Mouse (Mus musculus) brain, embryonic 14.5 days (tissue): ENCODE results near the gene Taar9. TPM values are rescaled to one million over a fixed set of nuclear protein-coding genes. Genes with fewer than 3 reads are reported as not detected.
A peak's percentile ranks its signal among the peaks of the same experiment; 100 is the strongest.
"Not testable (repeated sequence)": the region's sequence is repeated elsewhere in the genome, so short reads cannot be mapped to it uniquely, and the experiment has no call there.

Experiments
- DNase-seq: peaks from one replicate; pipeline ENCODE4 v3.0.0-alpha.2; 2011; ENCODE audit warnings: low read depth
- CTCF ChIP-seq: fragments of 200-500 bp; IDR thresholded peaks from 2 replicates; pipeline ENCODE4 v1.5.1; 2012; ENCODE audit warnings: inconsistent platforms, mild to moderate bottlenecking, moderate library complexity, borderline replicate concordance; ENCODE audit not compliant: insufficient read depth, insufficient read length; ENCODE audit errors: extremely low read depth
- POLR2A ChIP-seq: fragments of 200-500 bp; IDR thresholded peaks from 2 replicates; pipeline ENCODE4 v1.6.1; 2012; ENCODE audit warnings: mild to moderate bottlenecking, inconsistent platforms, borderline replicate concordance; ENCODE audit not compliant: poor library complexity, insufficient read depth, insufficient read length, severe bottlenecking; ENCODE audit errors: extremely low read depth
- polyA plus RNA-seq: library from polyadenylated mRNA; depleted of rRNA; stranded (reverse); fragments of >200 nt; gene quantifications from 2 replicates; pipeline ENCODE4 v1.2.3, GENCODE M21; 2012; rRNA removed

Taar9 gene
- not detected in 2 replicates for polyA plus RNA-seq

DNA sequence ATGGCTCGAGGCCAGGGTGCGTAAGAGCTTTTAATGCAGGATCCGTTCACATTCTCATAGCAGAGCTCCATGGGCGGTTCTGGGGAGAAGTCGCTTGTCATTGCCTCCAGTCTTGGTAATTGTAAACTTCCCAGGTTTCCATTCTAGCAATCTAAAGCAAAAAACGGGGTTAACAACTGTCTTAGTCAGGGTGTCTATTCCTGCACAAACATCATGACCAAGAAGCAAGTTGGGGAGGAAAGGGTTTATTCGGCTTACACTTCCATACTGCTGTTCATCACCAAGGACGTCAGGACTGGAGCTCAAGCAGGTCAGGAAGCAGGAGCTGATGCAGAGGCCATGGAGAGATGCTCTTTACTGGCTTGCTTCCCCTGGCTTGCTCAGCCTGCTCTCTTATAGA, at the start of gene Taar9:
TSS of gene Taar9 (minus strand) at position 101 of the 400 bp plus-strand sequence.
- not testable (repeated sequence) for DNase-seq

DNA sequence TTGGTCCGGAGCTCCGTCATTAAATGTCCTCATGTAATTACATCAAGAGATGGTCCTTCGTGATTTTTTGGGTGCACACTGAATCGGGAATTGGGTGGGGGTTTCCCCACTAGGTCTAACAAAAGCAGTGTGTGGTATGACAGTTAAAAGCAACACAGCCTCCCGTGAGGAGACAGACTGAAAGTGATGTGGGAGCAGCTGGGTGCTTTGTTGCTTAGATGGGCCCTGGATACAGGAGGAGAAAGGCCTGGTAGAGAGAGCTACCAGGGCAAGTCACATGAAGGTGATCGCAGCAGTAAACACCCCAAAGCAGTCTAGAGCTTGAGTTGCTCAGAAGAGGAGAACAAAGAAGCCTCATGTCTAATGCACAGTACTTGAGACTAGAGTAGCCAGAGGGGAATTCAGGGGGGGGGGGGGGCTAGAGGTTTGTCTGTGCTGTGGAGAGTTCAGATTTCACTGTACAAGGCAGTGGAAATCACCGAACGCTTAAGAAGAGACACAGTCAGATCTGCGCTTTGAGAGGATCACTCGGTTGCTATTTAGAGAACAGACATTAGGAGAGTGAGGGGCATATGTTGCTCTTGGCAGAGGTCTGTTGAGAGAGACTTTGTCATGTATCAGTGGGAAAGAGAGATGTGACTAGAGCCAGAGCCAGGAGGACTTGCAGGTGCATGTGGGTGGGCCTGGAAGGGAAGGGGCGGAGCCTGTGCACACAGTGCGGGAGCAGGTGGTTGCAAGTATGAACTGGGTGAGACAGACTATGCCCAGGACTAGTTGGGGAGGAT, 49.3 kb upstream of the Taar9 start:
- TF ChIP-seq CTCF, result no peak
- no peak for TF ChIP-seq POLR2A
- DNase-seq, result no peak

DNA sequence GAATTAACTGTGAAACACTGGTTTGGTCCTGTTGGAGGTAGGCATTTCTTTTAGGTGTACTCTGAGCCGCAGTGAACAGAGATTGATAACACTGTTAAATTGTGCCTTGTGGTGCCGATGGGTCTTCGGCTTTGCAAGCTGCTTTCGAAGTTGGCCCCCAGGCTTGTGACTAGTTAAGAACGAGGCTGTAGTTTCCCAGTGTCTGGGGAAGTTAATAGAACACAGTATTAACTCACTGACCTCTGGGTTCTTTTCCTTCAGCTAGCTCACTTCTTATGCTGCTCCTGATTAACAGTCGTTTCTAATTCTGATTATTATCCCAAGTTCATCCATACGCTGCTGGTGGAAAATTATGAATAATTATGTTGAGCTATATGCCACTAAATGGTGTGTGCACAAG, 40.8 kb upstream of the Taar9 start:
- no peak for TF ChIP-seq CTCF
- no peak for TF ChIP-seq POLR2A
- no peak for DNase-seq

DNA sequence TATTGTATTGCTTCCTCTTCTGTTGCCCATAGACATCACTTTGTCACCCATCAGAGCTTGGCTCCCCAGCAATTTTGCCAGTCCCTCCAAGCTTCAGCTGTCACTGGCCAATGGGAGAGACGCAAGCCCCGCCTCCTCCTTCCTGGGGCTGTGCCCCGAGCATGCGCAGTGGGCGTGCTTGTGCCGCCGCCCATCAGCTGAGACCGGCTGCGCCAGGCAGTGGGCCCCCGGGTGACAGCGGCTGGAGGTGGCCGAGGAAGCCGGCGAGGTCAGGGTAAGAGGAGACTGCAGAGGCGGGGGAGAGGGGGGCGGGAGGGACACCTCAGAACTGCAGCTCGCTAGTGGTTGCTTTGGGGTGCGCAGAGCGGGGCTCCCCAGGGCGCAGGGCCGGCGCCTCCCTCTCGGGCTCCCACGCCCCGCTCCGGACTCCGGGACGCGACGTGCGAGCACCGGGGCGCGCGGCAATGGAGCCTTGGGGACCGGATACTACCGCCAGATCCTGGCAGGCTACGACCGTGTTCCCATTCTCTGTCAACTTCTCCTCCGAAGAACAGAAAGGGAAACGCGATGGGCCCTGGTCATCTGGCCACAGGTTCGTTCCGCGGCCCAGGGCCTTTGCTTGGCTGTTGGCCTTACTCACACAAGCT, 39.9 kb upstream of the Taar9 start, which contains the start of gene Stx7:
TSS of gene Stx7 (plus strand) at position 168 of the 647 bp plus-strand sequence.
- DNase-seq, result peak; percentile 96
- no peak for TF ChIP-seq CTCF
- TF ChIP-seq POLR2A, result peak; percentile 81

DNA sequence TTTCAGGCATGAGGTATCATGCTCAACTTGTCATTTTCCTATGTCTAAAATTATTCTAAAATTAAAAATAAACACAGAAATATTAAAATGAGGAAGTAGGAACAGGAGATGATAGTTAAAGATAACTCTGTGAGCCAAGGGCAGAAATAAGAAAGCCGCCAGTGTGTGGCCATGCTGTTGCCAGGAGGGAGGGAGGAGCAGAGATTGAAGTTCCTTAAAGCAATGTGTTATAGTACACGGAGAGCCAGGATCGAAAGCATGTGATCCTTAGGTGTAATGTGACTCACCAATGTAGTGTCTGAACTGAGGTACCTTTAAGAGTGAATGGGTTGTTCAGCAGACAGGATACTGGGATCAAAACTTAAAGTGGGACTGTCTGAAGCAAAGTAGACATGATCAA, 33.4 kb upstream of the Taar9 start:
- TF ChIP-seq CTCF (no peak), POLR2A (no peak)
- DNase-seq, result no peak

DNA sequence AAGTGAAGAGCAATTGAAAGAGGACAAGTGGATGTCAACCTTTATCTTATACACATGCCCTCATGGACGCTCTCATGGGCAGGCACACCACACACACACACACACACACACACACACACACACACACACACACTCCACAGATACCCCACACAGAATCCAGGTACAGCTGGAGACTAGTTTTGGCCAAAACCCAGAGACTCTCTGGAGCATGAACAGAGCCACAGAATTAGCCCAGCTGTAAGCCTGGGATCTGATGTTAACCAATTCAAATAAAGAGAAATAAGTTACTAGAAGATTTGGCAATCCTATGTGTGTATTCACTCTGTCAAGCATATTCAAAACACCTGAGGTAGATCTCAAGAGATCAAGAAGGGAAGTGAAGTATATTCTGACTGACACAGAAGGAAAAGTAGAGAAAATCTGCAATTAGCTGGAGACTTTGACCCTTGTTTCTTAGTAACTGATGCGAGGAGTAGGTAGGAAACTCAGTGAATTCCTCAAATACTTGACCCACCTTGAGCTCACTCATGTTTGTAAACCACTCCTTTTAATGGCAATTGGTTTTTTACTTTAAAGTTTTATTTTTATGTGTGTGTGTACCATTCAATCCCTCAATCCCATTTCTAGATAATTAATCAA, 29.4 kb upstream of the Taar9 start:
- TF ChIP-seq CTCF, result no peak
- TF ChIP-seq POLR2A, result no peak
- no peak for DNase-seq

DNA sequence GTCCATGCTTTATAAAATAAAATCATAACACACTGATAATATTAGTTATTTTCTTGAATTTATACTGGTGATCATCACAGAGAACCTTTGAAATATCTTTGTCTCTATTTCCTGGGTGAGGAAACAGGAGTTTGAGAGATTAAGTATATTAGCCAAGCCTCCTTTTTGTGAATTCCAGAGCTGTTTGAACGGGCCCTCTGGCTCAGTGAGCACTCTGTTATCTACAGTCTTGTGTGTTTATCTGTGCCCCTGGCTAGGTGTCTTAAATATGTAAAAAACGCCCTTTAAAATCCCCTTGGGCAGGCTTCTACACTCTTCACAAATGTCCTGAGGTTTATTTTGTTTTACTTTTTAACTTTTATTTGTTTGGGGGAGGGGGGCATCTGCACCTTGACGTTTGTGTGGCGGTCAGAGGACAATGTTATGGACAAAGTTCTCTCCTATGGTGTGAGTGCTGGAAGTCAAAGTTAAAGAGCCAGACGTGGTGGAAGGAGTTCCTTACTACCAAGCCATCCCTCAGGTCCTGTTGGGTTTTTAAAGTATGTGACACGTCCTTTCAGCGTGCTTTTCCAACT, 24.8 kb upstream of the Taar9 start:
- no peak for DNase-seq
- TF ChIP-seq CTCF (no peak), POLR2A (no peak)

DNA sequence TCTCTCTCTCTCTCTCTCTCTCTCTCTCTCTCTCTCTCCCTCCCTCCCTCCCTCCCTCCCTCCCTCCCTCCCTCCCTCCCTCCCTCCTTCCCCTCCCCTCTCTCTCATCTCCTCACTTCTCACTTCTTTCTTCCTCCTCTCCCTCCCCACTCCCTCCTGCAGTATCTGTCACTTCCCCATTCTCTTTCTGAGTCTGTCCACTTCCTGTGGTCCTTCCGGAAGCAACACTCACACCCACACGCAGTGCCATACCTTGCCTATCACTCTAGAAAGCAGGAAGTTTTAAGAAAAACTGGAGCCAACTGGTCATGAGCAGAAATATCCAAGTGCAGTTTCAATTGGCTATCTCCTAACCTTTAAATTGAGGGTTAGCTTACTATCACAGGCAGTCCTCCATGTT, 23.8 kb upstream of the Taar9 start:
- no peak for DNase-seq
- no peak for TF ChIP-seq CTCF
- TF ChIP-seq POLR2A, result no peak

DNA sequence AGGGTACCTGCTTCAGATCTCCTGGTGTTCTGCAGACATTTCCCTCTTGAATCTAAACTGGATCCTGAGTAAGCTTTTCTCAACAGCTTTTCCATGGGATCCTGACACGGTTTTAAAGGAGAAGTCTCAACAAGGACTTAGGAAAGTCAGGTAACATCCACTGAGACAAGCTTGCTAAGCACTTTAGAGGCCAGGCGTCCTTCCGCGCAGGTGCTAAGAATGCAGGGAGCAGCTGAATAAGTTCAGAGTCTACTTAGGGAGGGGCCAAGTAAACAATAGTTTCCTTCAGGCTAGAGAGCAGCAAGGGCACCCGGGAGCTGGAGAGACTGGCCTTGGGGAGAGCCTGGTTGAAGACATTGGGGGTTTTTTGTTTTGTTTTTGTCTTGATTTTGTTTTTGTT, 22.9 kb upstream of the Taar9 start:
- TF ChIP-seq CTCF (no peak), POLR2A (no peak)
- DNase-seq, result peak; percentile 12

DNA sequence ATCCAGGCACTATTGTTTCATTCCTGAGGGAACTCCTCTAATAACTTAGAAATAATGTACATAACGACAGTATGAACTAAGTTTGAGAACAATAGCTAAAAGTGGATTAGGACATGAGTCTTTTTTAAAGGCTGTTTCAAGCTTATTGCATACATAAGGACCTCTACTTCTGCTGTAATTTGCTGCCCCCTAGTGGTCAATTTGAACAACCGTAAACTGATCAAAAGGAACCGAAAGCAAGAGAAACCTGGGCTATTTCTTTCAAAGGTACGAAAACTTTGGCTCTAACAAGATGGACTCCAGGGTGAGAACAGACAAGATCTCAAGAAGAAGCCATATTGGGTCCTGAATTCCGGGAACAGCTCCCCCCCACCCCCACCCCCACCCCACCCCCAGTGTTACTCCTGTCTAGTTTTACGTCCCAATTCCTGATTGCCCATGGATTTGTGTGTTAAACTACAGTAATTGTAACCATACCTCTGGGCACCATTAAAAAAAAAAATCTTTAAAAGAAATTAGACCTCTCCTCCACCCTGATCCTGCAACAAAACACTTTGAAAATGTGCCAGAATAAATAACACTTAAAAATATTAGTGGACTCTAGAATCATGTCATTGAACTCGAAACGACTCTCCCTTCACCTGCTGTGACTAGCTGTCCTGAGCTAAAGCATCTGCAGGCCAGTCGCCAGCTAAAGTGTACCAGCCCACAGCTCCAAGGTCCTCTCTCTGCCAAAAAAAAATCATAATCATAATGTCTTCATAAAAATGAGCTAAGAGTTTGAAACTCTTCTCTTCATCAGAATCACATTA, 22.3 kb upstream of the Taar9 start:
- TF ChIP-seq POLR2A (no peak), CTCF (peak; percentile 43; the same call in 1 of the 2 replicates)
- peak; percentile 93 for DNase-seq

DNA sequence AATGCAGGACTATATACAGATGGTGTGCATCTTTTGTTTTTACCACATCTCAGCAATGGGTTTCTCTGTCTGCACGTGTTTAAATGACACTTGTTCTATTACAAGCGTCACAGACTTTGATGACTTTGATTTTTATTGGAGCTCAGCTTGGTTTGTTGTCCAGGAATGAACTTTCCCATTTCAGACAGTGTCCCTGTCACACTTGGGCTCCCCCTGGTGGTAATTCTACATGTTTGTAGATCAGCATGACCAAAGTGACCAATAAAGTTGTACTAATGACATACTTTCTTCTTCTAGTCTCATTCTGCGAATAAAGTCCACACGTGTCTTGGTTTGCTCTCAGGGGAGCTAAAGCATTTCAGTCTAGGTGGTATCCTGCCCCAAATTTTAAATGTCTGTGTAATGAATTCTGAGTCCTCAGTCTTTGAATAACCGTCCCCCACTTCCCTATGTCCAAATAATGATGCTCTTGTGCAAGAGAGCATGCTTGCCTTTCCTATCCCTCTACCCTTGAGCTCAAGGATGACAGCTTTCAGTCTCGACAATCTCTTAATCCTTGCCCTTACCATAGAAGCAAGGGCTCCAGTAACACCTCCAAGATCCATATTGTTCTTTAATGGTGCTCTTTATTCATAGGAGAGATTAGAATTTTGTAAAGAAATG, 1.9 kb upstream of the Taar9 start:
- DNase-seq, result peak; percentile 77
- TF ChIP-seq POLR2A, result no peak
- TF ChIP-seq CTCF, result peak; percentile 64; the same call in 1 of the 2 replicates
